Mouse (Mus musculus) layer of hippocampus, adult 8-10 months (tissue): Measurements from ENCODE around the gene Tceanc2. TPM values are rescaled to one million over a fixed set of nuclear protein-coding genes. Genes with fewer than 3 reads are reported as not detected.
"Not testable (repeated sequence)": the region's sequence is repeated elsewhere in the genome, so short reads cannot be mapped to it uniquely, and the experiment has no call there.

Experiments
- DNase-seq, 2 experiments: peaks; one replicate each; pipeline ENCODE4 v3.0.0; 2022; ENCODE audit warnings: low spot score in 2 of 2
- total RNA-seq, 4 experiments: library from RNA; stranded (reverse); gene quantifications; 2 replicates each; pipeline ENCODE4 v1.2.4; 2022

Gene Tceanc2
- total RNA-seq, 4 experiments from 2014 or later = 15.9 to 18.9 (median 17.0) TPM

- no peak for DNase-seq
Observed at GRCm38 (mm10) chr4:107127901-107128669, 50.8 kb downstream of the Tceanc2 start.

GRCm38 (mm10) chr4:107126891-107127524, 51.9 kb downstream of the Tceanc2 start:
- no peak for DNase-seq

GRCm38 (mm10) chr4:107126389-107126788, 52.5 kb downstream of the Tceanc2 start:
- DNase-seq = no peak

- DNase-seq = no peak
Observed at GRCm38 (mm10) chr4:107125101-107125500, 53.8 kb downstream of the Tceanc2 start.

- no peak for DNase-seq
Observed at GRCm38 (mm10) chr4:107124376-107124775, 54.5 kb downstream of the Tceanc2 start.

GRCm38 (mm10) chr4:107121165-107121943, 57.6 kb downstream of the Tceanc2 start:
- DNase-seq = no peak

GRCm38 (mm10) chr4:107120676-107121075, 58.2 kb downstream of the Tceanc2 start:
- DNase-seq = no peak

- no peak for DNase-seq
Observed at GRCm38 (mm10) chr4:107119056-107119455, 59.9 kb downstream of the Tceanc2 start.

- DNase-seq = no peak
Observed at GRCm38 (mm10) chr4:107117741-107118385, 61.1 kb downstream of the Tceanc2 start.

GRCm38 (mm10) chr4:107114278-107114677, 64.6 kb downstream of the Tceanc2 start:
- no peak for DNase-seq

- DNase-seq = not testable (repeated sequence)
Observed at GRCm38 (mm10) chr4:107109181-107109580, 69.7 kb downstream of the Tceanc2 start.

- no peak for DNase-seq
Observed at GRCm38 (mm10) chr4:107108291-107108731, 70.6 kb downstream of the Tceanc2 start.

GRCm38 (mm10) chr4:107106777-107107176, 72.1 kb downstream of the Tceanc2 start:
- DNase-seq = no peak

- no peak for DNase-seq
Observed at GRCm38 (mm10) chr4:107102220-107102619, 76.7 kb downstream of the Tceanc2 start.

GRCm38 (mm10) chr4:107098791-107099525, 80.0 kb downstream of the Tceanc2 start:
- no peak for DNase-seq

- no peak for DNase-seq
Observed at GRCm38 (mm10) chr4:107098375-107098774, 80.5 kb downstream of the Tceanc2 start.

- DNase-seq = no peak
Observed at GRCm38 (mm10) chr4:107097871-107098270, 81.0 kb downstream of the Tceanc2 start.

GRCm38 (mm10) chr4:107096841-107097373, 82.0 kb downstream of the Tceanc2 start, which contains the start of gene Cdcp2:
Gene Cdcp2, plus strand, starts transcription at chr4:107096891.
- DNase-seq = no peak

GRCm38 (mm10) chr4:107096043-107096442, 82.9 kb downstream of the Tceanc2 start:
- DNase-seq = no peak

- no peak for DNase-seq
Observed at GRCm38 (mm10) chr4:107094484-107095187, 84.3 kb downstream of the Tceanc2 start.
